21 mouse cellular contexts compared by ENCODE assay signal in the genomic region with DNA sequence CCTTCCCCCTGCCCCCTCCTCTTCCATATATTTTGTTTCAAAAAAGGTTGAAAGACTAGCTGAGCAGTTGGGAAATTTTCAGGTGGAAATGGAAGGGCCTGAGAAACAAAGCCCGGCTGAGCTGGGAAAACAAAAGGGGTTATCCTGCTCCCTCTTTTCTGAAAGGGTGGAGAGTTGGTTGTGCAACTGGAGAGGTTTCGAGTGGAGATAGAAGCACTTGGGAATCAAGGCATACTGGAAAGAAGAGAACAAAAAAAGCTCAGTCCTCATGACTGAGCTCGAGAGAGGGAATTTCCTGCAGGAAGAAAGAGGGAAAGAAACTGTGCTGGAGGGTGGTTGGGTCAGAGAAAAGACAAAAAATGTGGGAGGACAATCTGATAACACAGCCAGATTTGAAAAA. TPM values are rescaled to one million over a fixed set of nuclear protein-coding genes. Genes with fewer than 3 reads are reported as not detected.
DNase-seq lines count a peak whose midpoint lies in the region; TF ChIP-seq lines count a peak whose summit lies in the region.
"Had no signal": no experiment of that assay in that cellular context is flagged by ENCODE, and none has a peak within 500 bp of the region (broad histone marks: within the 10 kb centered on the region; RNA-seq: fewer than 3 reads in every experiment).

No protein-coding gene starts in this region.

- no peak overlapping the region for H3K4me3 ChIP-seq in thymus, adult 2 months (ENCODE audit: control insufficient read depth, insufficient read depth, low read length)
- H3K4me3 ChIP-seq: embryonic facial prominence, embryonic 12.5 days; embryonic facial prominence, embryonic 15.5 days; heart, embryonic 12.5 days; heart, embryonic 15.5 days; hindbrain, embryonic 10.5 days; hindbrain, embryonic 13.5 days had no signal

- peak overlapping the region; percentile 50 for H3K27ac ChIP-seq in thymus, adult 2 months (ENCODE audit: control insufficient read depth, insufficient read depth, low read length)
- H3K27ac ChIP-seq: embryonic facial prominence, embryonic 12.5 days; embryonic facial prominence, embryonic 15.5 days; heart, embryonic 15.5 days; hindbrain, embryonic 10.5 days; hindbrain, embryonic 13.5 days had no signal

- WGBS in thymus, adult 2 months, result 85% methylated on average over 3 of the region's 3 CpGs

- H3K36me3 ChIP-seq in thymus, adult 2 months (ENCODE audit: control insufficient read depth, insufficient read depth, low read length), result no peaks in the 10 kb centered on the region
- H3K36me3 ChIP-seq: embryonic facial prominence, embryonic 12.5 days; embryonic facial prominence, embryonic 15.5 days; heart, embryonic 12.5 days; heart, embryonic 15.5 days; hindbrain, embryonic 10.5 days; hindbrain, embryonic 13.5 days had no signal

- H3K4me1 ChIP-seq in thymus, adult 2 months (replicated peaks; ENCODE audit: control insufficient read depth, insufficient read depth, low read length), result peaks cover 17% of the 10 kb centered on the region
- H3K4me1 ChIP-seq: embryonic facial prominence, embryonic 12.5 days; embryonic facial prominence, embryonic 15.5 days; hindbrain, embryonic 13.5 days had no signal

- DNase-seq in lung, adult 18-20 months, result peak; percentile 48 to 68
- no peak for DNase-seq in lung, postnatal 10 days
- no peak for DNase-seq in thymus, adult 2 months
- no peak for DNase-seq in thymus, postnatal 4 days
- peak; percentile 73 for DNase-seq in lung, postnatal 36 days
- no peak for DNase-seq in embryo, embryonic 11 days
- DNase-seq: adrenal gland, postnatal 10 days; adrenal gland, postnatal 36 days; cerebellum, adult 18-20 months; cerebellum, adult 9-10 months; cerebellum, postnatal 14 days; gastrocnemius, postnatal 25 days; heart, adult 18-20 months; heart, postnatal 10 days; heart, postnatal 36 days had no signal

- no peaks in the 10 kb centered on the region for H3K27me3 ChIP-seq in thymus, adult 2 months (ENCODE audit: control insufficient read depth, insufficient read depth, low read length)
- H3K27me3 ChIP-seq: embryonic facial prominence, embryonic 12.5 days; embryonic facial prominence, embryonic 15.5 days; heart, embryonic 12.5 days; heart, embryonic 15.5 days; hindbrain, embryonic 13.5 days had no signal

- no peak for TF ChIP-seq POLR2A in thymus, adult 2 months (IDR thresholded peaks at IDR 0.05; ENCODE audit: control insufficient read depth, extremely low read depth, insufficient read depth, low read length, poor library complexity)

- no peak for TF ChIP-seq CTCF in thymus, adult 2 months (IDR thresholded peaks at IDR 0.05; ENCODE audit: borderline replicate concordance, control insufficient read depth, extremely low read depth, insufficient read depth, low read length, poor library complexity)

RNA-seq across cellular contexts. Expression of a gene that starts 45.3 kb away (rescaled TPM):
- 6.3 and 6.6 TPM in 2 replicates for polyA plus RNA-seq in thymus, adult 2 months (2012; rRNA removed)

Comparison
In these comparisons a context has a peak if more than half of its experiments do, and no peak if none do; other contexts are left out.
1. DNase-seq: peak in lung, adult 18-20 months (2 of 2) and lung, postnatal 36 days (single experiment); none in lung, postnatal 10 days (single experiment), thymus, adult 2 months (single experiment), thymus, postnatal 4 days (single experiment) and embryo, embryonic 11 days (single experiment).